Mouse (Mus musculus) C2C12 (cell line): ENCODE data around the gene Cyp46a1.

Experiments used
- CEBPB ChIP-seq: IDR thresholded peaks from one replicate; pipeline ENCODE4 v1.6.1; 2011; ENCODE audit warnings: low read depth, mild to moderate bottlenecking, control low read depth, moderate library complexity
- CTCF ChIP-seq: IDR thresholded peaks from one replicate; pipeline ENCODE4 v1.5.1; 2011; ENCODE audit not compliant: control insufficient read depth, insufficient read depth, insufficient read length
- FOSL1 ChIP-seq: IDR thresholded peaks from one replicate; pipeline ENCODE4 v1.8.0; 2011; ENCODE audit warnings: mild to moderate bottlenecking, low read length; ENCODE audit not compliant: poor library complexity, insufficient read depth, severe bottlenecking
- MAX ChIP-seq: IDR thresholded peaks from one replicate; pipeline ENCODE4 v1.6.1; 2011; ENCODE audit warnings: mild to moderate bottlenecking, control low read depth
- MYOD1 ChIP-seq: IDR thresholded peaks from one replicate; pipeline ENCODE4 v1.6.1; 2011; ENCODE audit warnings: low read depth; ENCODE audit not compliant: control insufficient read depth, insufficient read length

DNA sequence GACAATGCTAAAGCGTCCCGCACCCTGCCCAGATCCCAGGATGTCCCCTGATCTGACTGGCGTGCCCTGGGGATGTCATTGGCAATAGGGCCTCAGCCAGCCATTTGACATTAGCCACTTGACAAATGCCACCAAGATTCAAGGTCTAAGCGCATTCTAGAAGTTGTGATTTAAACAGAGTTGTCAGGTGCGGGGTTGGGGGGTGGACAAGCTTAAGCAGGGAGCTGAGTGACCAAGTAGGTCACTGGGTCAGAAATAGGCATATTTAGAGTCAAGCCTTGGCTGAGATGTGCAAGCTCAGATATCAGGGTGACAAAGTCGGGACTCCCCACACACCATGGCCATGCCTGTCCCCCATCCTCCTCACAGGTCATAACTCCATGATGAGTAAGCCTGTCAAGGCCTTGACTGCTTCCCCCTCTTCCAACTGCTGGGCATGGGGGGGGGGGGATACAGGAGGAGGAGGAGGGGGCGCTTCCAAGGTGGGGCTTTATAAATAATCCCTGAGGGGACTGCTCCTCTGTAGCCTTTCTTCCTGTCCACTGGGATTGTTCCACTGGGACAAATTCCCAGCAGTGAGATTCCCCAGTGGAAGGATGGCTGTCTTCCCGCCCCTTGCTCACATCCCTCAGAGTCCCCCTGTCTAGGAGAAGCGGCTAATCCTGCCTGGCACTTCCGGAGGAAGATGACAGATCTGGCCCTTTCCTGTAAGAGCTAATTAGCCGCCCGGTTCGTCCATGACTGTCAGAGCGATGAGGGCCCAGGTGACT is 49.5 kb upstream of the Cyp46a1 start:
- TF ChIP-seq CTCF (no peak), CEBPB (no peak), FOSL1 (no peak), MAX (no peak), MYOD1 (no peak)
